Mouse (Mus musculus) neural tube, postnatal 0 days (tissue): Measurements from ENCODE around the gene Usp53. TPM values are rescaled to one million over a fixed set of nuclear protein-coding genes. Genes with fewer than 3 reads are reported as not detected.

Experiments
- microRNA-seq: library from miRNA; unstranded; fragments of <30 nt; microRNA quantifications from one replicate; pipeline ENCODE4, GENCODE M21; 2016
- polyA plus RNA-seq: library from polyadenylated mRNA; unstranded; fragments of >200 nt; fragmentation: Nextera tagmentation; extraction: Ambion mirVana; gene quantifications from 2 replicates; pipeline ENCODE4 v1.2.1, GENCODE M21; 2015

Gene Usp53
- polyA plus RNA-seq: 16.6 and 17.1 TPM in 2 replicates

GRCm38 (mm10) chr3:122984249-122985182 lies at the start of gene Usp53:
Usp53 (minus strand) TSS chr3:122984510.

GRCm38 (mm10) chr3:122924009-122924914 lies 60.0 kb downstream of the Usp53 start, which contains the start of gene 1810037I17Rik:
1810037I17Rik (plus strand) TSS chr3:122924203.

GRCm38 (mm10) chr3:122919260-122919659 lies 65.0 kb downstream of the Usp53 start, which contains the start of gene Gm10959:
Gm10959 (minus strand) TSS chr3:122919360.

GRCm38 (mm10) chr3:122894772-122895171 lies 89.5 kb downstream of the Usp53 start, which contains the start of gene Fabp2:
Fabp2 (plus strand) TSS chr3:122895072.

Small RNA genes lying within 50 kb of the gene (microRNA-seq; reads per million reads assigned to microRNA genes)
- gene Gm22066: not detected

Other genes with a start within 250 kb of the Usp53 start
- not detected in 2 replicates for gene Fabp2, start 89.4 kb downstream of the Usp53 start, polyA plus RNA-seq
- gene Gm10959, start 65.2 kb downstream of the Usp53 start, polyA plus RNA-seq: not detected in 2 replicates
- gene 1810037I17Rik, start 60.3 kb downstream of the Usp53 start, polyA plus RNA-seq: 128 and 145 TPM in 2 replicates
- 0.74 and 1.0 TPM in 2 replicates for gene Myoz2, start 50.5 kb upstream of the Usp53 start, polyA plus RNA-seq